Mouse (Mus musculus) liver, postnatal 0 days (tissue): ENCODE measurements at regions not wholly inside any gene's neighbourhood (a gene's known extent, or its start where the extent isn't known, plus 50 kb on each side); places are given as distances from the start of the nearest gene placed in this dataset.

Experiments used
- CTCF ChIP-seq: sonication (generic); IDR thresholded peaks from 2 replicates; pipeline ENCODE4 v1.5.1; 2016; ENCODE audit warnings: antibody characterized with exemption, low read depth
- EP300 ChIP-seq: IDR thresholded peaks from 2 replicates; pipeline ENCODE4 v1.6.1; 2016; ENCODE audit warnings: antibody characterized with exemption, low read depth, mild to moderate bottlenecking

GRCm38 (mm10) chr9:12690182-12690947 lies 555.3 kb downstream of the Jrkl start:
- no peak for TF ChIP-seq EP300
- no peak for TF ChIP-seq CTCF
